Comparison of ENCODE assay signal across 9 mouse cellular contexts in the genomic region with DNA sequence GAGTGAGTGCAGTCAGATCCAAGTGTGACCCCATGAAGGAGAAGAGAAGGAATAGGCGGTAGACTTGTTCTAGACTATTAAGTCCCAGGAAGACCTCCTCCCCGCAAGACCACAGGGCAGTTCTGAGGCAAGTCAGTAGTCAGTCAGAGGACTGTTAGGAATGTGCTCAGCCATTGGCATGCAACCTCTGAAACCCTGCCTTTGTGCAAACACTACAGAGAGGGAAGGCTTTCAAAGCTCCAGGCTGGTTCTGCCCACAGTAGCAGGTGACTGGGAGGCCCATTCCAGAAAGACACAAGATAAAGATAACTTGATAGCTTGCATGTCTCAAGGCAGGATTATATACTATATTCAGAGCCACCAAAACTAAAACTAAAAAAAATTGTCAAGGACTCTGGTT. TPM values are rescaled to one million over a fixed set of nuclear protein-coding genes. Genes with fewer than 3 reads are reported as not detected.
A peak's percentile ranks its signal among the peaks of the same experiment; 100 is the strongest.
DNase-seq lines count a peak whose midpoint lies in the region; ATAC-seq and TF ChIP-seq lines count a peak whose summit lies in the region.
"Had no signal": no experiment of that assay in that cellular context is flagged by ENCODE, and none has a peak within 500 bp of the region (broad histone marks: within the 10 kb centered on the region; RNA-seq: fewer than 3 reads in every experiment).

Gene Pygl, minus strand, starts transcription at position 195 of the 400 bp plus-strand sequence.

- H3K27ac ChIP-seq in embryonic facial prominence, embryonic 11.5 days (replicated peaks; ENCODE audit: low read depth, low read length), result no peak within 1 kb of the TSS
- H3K27ac ChIP-seq in embryonic facial prominence, embryonic 10.5 days (replicated peaks), result no peak within 1 kb of the TSS; the same call in 1 of the 2 replicates
- H3K27ac ChIP-seq in midbrain, embryonic 10.5 days (replicated peaks), result no peak within 1 kb of the TSS
- H3K27ac ChIP-seq in midbrain, postnatal 0 days (ENCODE audit: low read depth, low read length), result no peak within 1 kb of the TSS
- 0 out of 2 replicates have a peak within 1 kb of the TSS, but pooled peaks have one; percentile 18 for H3K27ac ChIP-seq in limb, embryonic 15.5 days

- H3K4me3 ChIP-seq in embryonic facial prominence, embryonic 11.5 days (ENCODE audit: low read depth, low read length), result no peak within 1 kb of the TSS
- no peak within 1 kb of the TSS for H3K4me3 ChIP-seq in embryonic facial prominence, embryonic 10.5 days
- H3K4me3 ChIP-seq in midbrain, embryonic 10.5 days, result no peak within 1 kb of the TSS
- no peak within 1 kb of the TSS for H3K4me3 ChIP-seq in midbrain, postnatal 0 days (ENCODE audit: low read depth, low read length)
- H3K4me3 ChIP-seq in limb, embryonic 15.5 days, result no peak within 1 kb of the TSS

- WGBS in embryonic facial prominence, embryonic 11.5 days, result 94% methylated on average over 2 of the region's 2 CpGs
- WGBS in embryonic facial prominence, embryonic 10.5 days, result 73% methylated on average over 2 of the region's 2 CpGs
- WGBS in midbrain, embryonic 10.5 days, result 85% methylated on average over 2 of the region's 2 CpGs
- WGBS in midbrain, postnatal 0 days, result 93% methylated on average over 2 of the region's 2 CpGs
- 75% methylated on average over 2 of the region's 2 CpGs for WGBS in limb, embryonic 15.5 days

- H3K4me2 ChIP-seq in embryonic facial prominence, embryonic 11.5 days (ENCODE audit: low read depth, low read length), result no peak within 1 kb of the TSS
- H3K4me2 ChIP-seq in midbrain, postnatal 0 days (ENCODE audit: low read depth, low read length, poor library complexity, severe bottlenecking), result no peak within 1 kb of the TSS
- no peak within 1 kb of the TSS for H3K4me2 ChIP-seq in limb, embryonic 15.5 days

- no peaks in the 10 kb centered on the region for H3K9me3 ChIP-seq in embryonic facial prominence, embryonic 11.5 days (replicated peaks; ENCODE audit: control insufficient read depth, low read length)
- no peaks in the 10 kb centered on the region for H3K9me3 ChIP-seq in embryonic facial prominence, embryonic 10.5 days
- no peaks in the 10 kb centered on the region for H3K9me3 ChIP-seq in midbrain, embryonic 10.5 days (replicated peaks)
- H3K9me3 ChIP-seq in midbrain, postnatal 0 days (ENCODE audit: low read length), result no peaks in the 10 kb centered on the region
- H3K9me3 ChIP-seq in limb, embryonic 15.5 days, result no peaks in the 10 kb centered on the region

- H3K9ac ChIP-seq in embryonic facial prominence, embryonic 11.5 days (replicated peaks; ENCODE audit: low read length), result no peak within 1 kb of the TSS
- H3K9ac ChIP-seq in midbrain, postnatal 0 days (replicated peaks; ENCODE audit: low read length, poor library complexity, severe bottlenecking), result no peak within 1 kb of the TSS
- H3K9ac ChIP-seq in limb, embryonic 15.5 days, result no peak within 1 kb of the TSS

- DNase-seq in embryonic facial prominence, embryonic 11.5 days (ENCODE audit: low spot score), result no peak
- DNase-seq in embryonic facial prominence, embryonic 10.5 days (ENCODE audit: low spot score), result no peak
- DNase-seq in midbrain, embryonic 10.5 days (ENCODE audit: low spot score), result no peak
- DNase-seq in midbrain, postnatal 0 days (ENCODE audit: low spot score), result no peak
- DNase-seq in left cerebral cortex, adult 9 months (ENCODE audit: low spot score in 2 of 2), result no peak
- DNase-seq in layer of hippocampus, postnatal 14 days (ENCODE audit: low spot score in 2 of 2), result no peak
- DNase-seq: kidney, adult 9 months had no signal

- H3K4me1 ChIP-seq in embryonic facial prominence, embryonic 11.5 days (ENCODE audit: control insufficient read depth, insufficient read depth, low read length), result no peaks in the 10 kb centered on the region
- H3K4me1 ChIP-seq in embryonic facial prominence, embryonic 10.5 days, result peaks cover 35% of the 10 kb centered on the region
- H3K4me1 ChIP-seq in midbrain, embryonic 10.5 days, result peaks cover 45% of the 10 kb centered on the region
- peaks cover 6% of the 10 kb centered on the region for H3K4me1 ChIP-seq in midbrain, postnatal 0 days (ENCODE audit: insufficient read depth, low read length)
- H3K4me1 ChIP-seq in limb, embryonic 15.5 days, result peaks cover 19% of the 10 kb centered on the region

- TF ChIP-seq CTCF in midbrain, postnatal 0 days (IDR thresholded peaks at IDR 0.05), result no peak

- ATAC-seq in embryonic facial prominence, embryonic 11.5 days (replicated peaks; ENCODE audit: insufficient number of reproducible peaks, low FRiP score, low TSS enrichment, low read depth), result no peak
- ATAC-seq in midbrain, postnatal 0 days (ENCODE audit: low FRiP score), result no peak
- no peak for ATAC-seq in limb, embryonic 15.5 days (ENCODE audit: insufficient number of reproducible peaks, low FRiP score, low TSS enrichment, low read depth)
- ATAC-seq in neutrophil, adult 5-6 weeks (ENCODE audit: extremely low read depth, insufficient number of reproducible peaks, low FRiP score, poor library complexity, severe bottlenecking), result no peak

- no peaks in the 10 kb centered on the region for H3K36me3 ChIP-seq in embryonic facial prominence, embryonic 11.5 days (replicated peaks; ENCODE audit: control insufficient read depth, insufficient read depth, low read depth, low read length)
- H3K36me3 ChIP-seq in embryonic facial prominence, embryonic 10.5 days (replicated peaks), result no peaks in the 10 kb centered on the region
- H3K36me3 ChIP-seq in midbrain, embryonic 10.5 days, result no peaks in the 10 kb centered on the region
- no peaks in the 10 kb centered on the region for H3K36me3 ChIP-seq in midbrain, postnatal 0 days (ENCODE audit: insufficient read depth, low read length)
- no peaks in the 10 kb centered on the region for H3K36me3 ChIP-seq in limb, embryonic 15.5 days

- no peaks in the 10 kb centered on the region for H3K27me3 ChIP-seq in embryonic facial prominence, embryonic 11.5 days (ENCODE audit: control insufficient read depth, insufficient read depth, low read length)
- peaks cover 35% of the 10 kb centered on the region for H3K27me3 ChIP-seq in embryonic facial prominence, embryonic 10.5 days (replicated peaks; ENCODE audit: low read depth, poor library complexity, severe bottlenecking)
- H3K27me3 ChIP-seq in midbrain, embryonic 10.5 days (ENCODE audit: low read depth, poor library complexity, severe bottlenecking), result peaks cover 49% of the 10 kb centered on the region
- 0 out of 2 replicates have a peak, but pooled peaks cover 5% of the 10 kb centered on the region for H3K27me3 ChIP-seq in midbrain, postnatal 0 days (ENCODE audit: insufficient read depth, low read length)
- H3K27me3 ChIP-seq in limb, embryonic 15.5 days, result no peaks in the 10 kb centered on the region

RNA-seq across cellular contexts. Expression of gene Pygl, which starts in this region (rescaled TPM):
- 10.7 and 11.2 TPM in 2 replicates for polyA plus RNA-seq in embryonic facial prominence, embryonic 11.5 days (2014; fragmentation: Nextera tagmentation; extraction: Ambion mirVana)
- polyA plus RNA-seq in embryonic facial prominence, embryonic 10.5 days (2016; fragmentation: Nextera tagmentation; extraction: Ambion mirVana), result 8.4 and 8.6 TPM in 2 replicates
- polyA plus RNA-seq in midbrain, embryonic 10.5 days (2016; fragmentation: Nextera tagmentation; extraction: Ambion mirVana), result 9.7 and 10.9 TPM in 2 replicates
- total RNA-seq in midbrain, postnatal 0 days (2014; rRNA removed), result 10.7 and 12.4 TPM in 2 replicates
- 8.9 TPM in 2 replicates for polyA plus RNA-seq in midbrain, postnatal 0 days (2015; fragmentation: Nextera tagmentation; extraction: Ambion mirVana)
- polyA plus RNA-seq in limb, embryonic 15.5 days (2015; fragmentation: Nextera tagmentation; extraction: Ambion mirVana), result 35.9 and 36.6 TPM in 2 replicates
- total RNA-seq in neutrophil, adult 5-6 weeks (2017), result 645 and 700 TPM in 2 replicates
- 1 to 10 TPM; 3.2 to 5.4 TPM for total RNA-seq in layer of hippocampus, postnatal 14 days (2021)

Comparison
In these comparisons a context has a peak if more than half of its experiments do, and no peak if none do; other contexts are left out.
1. RNA of gene Pygl (total RNA-seq): 645 to 700 TPM in neutrophil, adult 5-6 weeks; 10.7 to 12.4 TPM in midbrain, postnatal 0 days and 3.2 to 5.4 TPM in layer of hippocampus, postnatal 14 days; every median in the first group is over 10 times any median in the second.